Mouse (Mus musculus) testis, adult 2 months (tissue): ENCODE results near the gene Daam1.

Experiments used
- CTCF ChIP-seq: fragments of 200-500 bp; IDR thresholded peaks from 2 replicates; pipeline ENCODE4 v1.5.1; 2012; ENCODE audit warnings: low read depth, mild to moderate bottlenecking, inconsistent platforms, low read length, moderate library complexity; ENCODE audit not compliant: control insufficient read depth, insufficient read depth, insufficient replicate concordance
- POLR2A ChIP-seq: fragments of 200-500 bp; IDR thresholded peaks from 2 replicates; pipeline ENCODE4 v1.6.1; 2012; ENCODE audit warnings: low read depth, mild to moderate bottlenecking, inconsistent platforms, low read length, moderate library complexity; ENCODE audit not compliant: control insufficient read depth

DNA sequence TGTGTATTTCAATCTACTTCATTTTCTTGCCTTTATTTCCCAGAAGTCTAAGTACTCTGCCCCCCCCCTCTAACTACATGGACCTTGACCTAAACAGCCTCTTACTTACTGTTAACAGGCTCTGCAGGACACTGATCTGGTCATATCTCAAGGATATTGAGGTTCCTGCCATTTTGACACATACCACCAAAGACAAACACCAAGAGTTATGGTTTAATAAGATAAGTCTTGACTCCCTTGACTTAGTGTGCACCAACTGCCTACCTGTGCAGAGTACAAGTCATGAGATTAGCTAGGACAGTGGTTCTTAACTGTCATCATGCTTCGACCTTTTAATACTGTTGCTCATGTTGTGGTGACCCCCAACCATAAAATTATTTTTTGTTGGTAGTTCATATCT, 59.4 kb downstream of the Daam1 start:
- TF ChIP-seq CTCF (no peak), POLR2A (no peak)
